Mouse (Mus musculus) small intestine, adult 2 months (tissue): ENCODE results near the gene Ccdc96.

Source experiments
- CTCF ChIP-seq: fragments of 200-500 bp; IDR thresholded peaks from 2 replicates; pipeline ENCODE4 v1.5.1; 2012; ENCODE audit warnings: low read depth, mild to moderate bottlenecking, control low read depth, inconsistent platforms, low read length, moderate library complexity, mixed read lengths; ENCODE audit not compliant: insufficient replicate concordance, insufficient read length; ENCODE audit errors: extremely low read depth
- POLR2A ChIP-seq: fragments of 200-500 bp; IDR thresholded peaks from 2 replicates; pipeline ENCODE4 v1.6.1; 2012; ENCODE audit warnings: low read depth, mild to moderate bottlenecking, control low read depth, inconsistent platforms, low read length, moderate library complexity

DNA sequence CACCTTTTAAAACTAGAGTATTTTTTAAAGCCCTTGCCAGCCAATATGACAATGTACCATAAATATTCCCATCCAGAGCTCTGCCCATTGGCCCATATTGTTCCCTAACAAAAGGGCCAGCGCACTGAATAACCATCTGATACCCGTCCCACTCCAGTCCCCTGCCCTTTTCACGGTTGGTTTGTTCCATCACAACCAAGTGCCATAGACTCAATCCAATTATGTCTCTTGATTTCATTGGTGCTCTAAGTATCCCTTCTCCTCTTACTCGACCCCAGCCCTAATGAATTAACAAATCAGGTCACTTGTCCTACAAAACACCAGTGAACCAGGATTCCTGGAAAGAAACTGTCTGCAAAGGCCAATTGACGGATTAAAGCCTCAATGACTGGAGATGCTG, 21.0 kb upstream of the Ccdc96 start:
- TF ChIP-seq POLR2A (no peak), CTCF (no peak)
